Mouse (Mus musculus) midbrain, embryonic 14.5 days (tissue): Measurements from ENCODE around the gene Olfr549. TPM values are rescaled to one million over a fixed set of nuclear protein-coding genes. Genes with fewer than 3 reads are reported as not detected.

Experiments
- ATAC-seq: fragments of 200-750 bp; cut with Nextera tagmentation; 2 replicates; pipeline ENCODE4 v1.8.0; 2017; ENCODE audit warnings: moderate number of reproducible peaks, moderate library complexity; ENCODE audit not compliant: low FRiP score, low TSS enrichment
- DNase-seq: peaks from one replicate; pipeline ENCODE4 v3.0.0-alpha.2; 2015
- H3K27ac ChIP-seq: fragments of 300-500 bp; sonication (generic); replicated peaks from 2 replicates; pipeline ENCODE4 v1.5.1; 2014; ENCODE audit warnings: mild to moderate bottlenecking, low read depth, low read length, moderate library complexity
- H3K27me3 ChIP-seq: fragments of 300-500 bp; sonication (generic); 2 replicates; pipeline ENCODE4 v1.6.1; 2014; ENCODE audit warnings: low read length, control low read depth, mixed read lengths; ENCODE audit not compliant: control insufficient read depth, insufficient read depth
- H3K36me3 ChIP-seq: fragments of 300-500 bp; sonication (generic); 2 replicates; pipeline ENCODE4 v1.6.1; 2014; ENCODE audit warnings: low read length, control low read depth; ENCODE audit not compliant: control insufficient read depth, insufficient read depth
- H3K4me1 ChIP-seq: fragments of 300-500 bp; sonication (generic); 2 replicates; pipeline ENCODE4 v1.6.1; 2014; ENCODE audit warnings: mild to moderate bottlenecking, antibody characterized with exemption, low read length, control low read depth; ENCODE audit not compliant: control insufficient read depth, insufficient read depth
- H3K4me2 ChIP-seq: fragments of 300-500 bp; sonication (generic); 2 replicates; pipeline ENCODE4 v1.6.1; 2014; ENCODE audit warnings: mild to moderate bottlenecking, low read length, moderate library complexity
- H3K4me3 ChIP-seq: fragments of 300-500 bp; sonication (generic); replicated peaks from 2 replicates; pipeline ENCODE4 v1.5.1; 2014; ENCODE audit warnings: low read depth, low read length
- H3K9ac ChIP-seq: fragments of 300-500 bp; sonication (generic); replicated peaks from 2 replicates; pipeline ENCODE4 v1.6.1; 2014; ENCODE audit warnings: mild to moderate bottlenecking, low read length, moderate library complexity
- H3K9me3 ChIP-seq: fragments of 300-500 bp; sonication (generic); 2 replicates; pipeline ENCODE4 v1.6.1; 2016; ENCODE audit warnings: low read length, control low read depth, mixed read lengths; ENCODE audit not compliant: control insufficient read depth
- WGBS: fragments of 180-500 bp; shearing (Covaris S2); extraction: QIAGEN DNeasy Blood & Tissue Kit; methylation state at CpG from one replicate; pipeline ENCODE4 v1.1.7; 2014; 5-methylcytosine and 5-hydroxymethylcytosine counted together
- polyA plus RNA-seq: library from polyadenylated mRNA; unstranded; fragments of >200 nt; fragmentation: Nextera tagmentation; extraction: Ambion mirVana; gene quantifications from 2 replicates; pipeline ENCODE4 v1.2.1, GENCODE M21; 2014

Olfr549 gene
- polyA plus RNA-seq, 1 experiment from 2014 or later = not detected

- 90% methylated on average over 4 of the region's 4 CpGs for WGBS
- Histone ChIP-seq H3K9me3 (no peaks in the 10 kb centered on the region), H3K4me3 (no peak overlapping the region), H3K27me3 (no peaks in the 10 kb centered on the region), H3K9ac (no peak overlapping the region), H3K27ac (no peak overlapping the region), H3K4me1 (no peaks in the 10 kb centered on the region), H3K4me2 (no peak overlapping the region), H3K36me3 (no peaks in the 10 kb centered on the region)
- DNase-seq (no peak), ATAC-seq (no peak)
These were observed 16.5 kb downstream of the Olfr549 start for GRCm38 (mm10) chr7:102566219-102566618.

- no peaks in the 10 kb centered on the region for H3K36me3 ChIP-seq
- DNase-seq = no peak
- H3K4me2 ChIP-seq = no peak within 1 kb of the TSS
- 96% methylated on average over 8 of the region's 8 CpGs for WGBS
- no peak within 1 kb of the TSS for H3K27ac ChIP-seq
- no peak within 1 kb of the TSS for H3K9ac ChIP-seq
- H3K4me3 ChIP-seq = no peak within 1 kb of the TSS
- ATAC-seq = no peak
- H3K9me3 ChIP-seq = no peaks in the 10 kb centered on the region
- peaks cover 9% of the 10 kb centered on the region; the same call in 1 of the 2 replicates for H3K4me1 ChIP-seq
- H3K27me3 ChIP-seq = no peaks in the 10 kb centered on the region
These were observed 21.5 kb downstream of the Olfr549 start, which contains the start of gene Olfr550 for GRCm38 (mm10) chr7:102571142-102571541. Olfr550 (plus strand) TSS chr7:102571442.

GRCm38 (mm10) chr7:102573174-102573830 lies 23.6 kb downstream of the Olfr549 start:
- DNase-seq = peak; percentile 80
- peak; percentile 67; the same call in 1 of the 2 replicates for ATAC-seq
- no peak overlapping the region for H3K4me2 ChIP-seq

GRCm38 (mm10) chr7:102575998-102576397 lies 26.3 kb downstream of the Olfr549 start:
- no peaks in the 10 kb centered on the region for H3K36me3 ChIP-seq
- ATAC-seq (no peak), DNase-seq (no peak)
- H3K9ac ChIP-seq = no peak overlapping the region
- H3K27ac ChIP-seq = no peak overlapping the region
- H3K4me3 ChIP-seq = no peak overlapping the region
- H3K4me2 ChIP-seq = no peak overlapping the region
- 48% methylated on average over 6 of the region's 6 CpGs for WGBS
- no peaks in the 10 kb centered on the region for H3K9me3 ChIP-seq
- peaks cover 9% of the 10 kb centered on the region; the same call in 1 of the 2 replicates for H3K4me1 ChIP-seq
- no peaks in the 10 kb centered on the region for H3K27me3 ChIP-seq

More at GRCm38 (mm10) chr7:102573174-102573830, 23.6 kb downstream of the Olfr549 start:
- H3K27ac ChIP-seq = peak overlapping the region; percentile 45; the same call in 1 of the 2 replicates
- H3K9me3 ChIP-seq = no peaks in the 10 kb centered on the region
- no peak overlapping the region for H3K4me3 ChIP-seq
- H3K4me1 ChIP-seq = peaks cover 9% of the 10 kb centered on the region; the same call in 1 of the 2 replicates
- H3K27me3 ChIP-seq = no peaks in the 10 kb centered on the region
- H3K36me3 ChIP-seq = no peaks in the 10 kb centered on the region
- 31% methylated on average over 3 of the region's 3 CpGs for whole genome bisulfite sequencing
- H3K9ac ChIP-seq = no peak overlapping the region

GRCm38 (mm10) chr7:102591786-102592185 lies 42.1 kb downstream of the Olfr549 start, which contains the start of gene Olfr551:
Olfr551 (minus strand) TSS chr7:102591886.
- Histone ChIP-seq H3K4me2 (no peak within 1 kb of the TSS), H3K9ac (no peak within 1 kb of the TSS), H3K27me3 (no peaks in the 10 kb centered on the region), H3K4me3 (no peak within 1 kb of the TSS), H3K27ac (no peak within 1 kb of the TSS), H3K9me3 (no peaks in the 10 kb centered on the region), H3K36me3 (no peaks in the 10 kb centered on the region), H3K4me1 (no peaks in the 10 kb centered on the region)
- 96% methylated on average over 3 of the region's 3 CpGs for WGBS
- ATAC-seq (no peak), DNase-seq (no peak)

- DNase-seq = no peak
- H3K9me3 ChIP-seq = no peaks in the 10 kb centered on the region
- no peaks in the 10 kb centered on the region for H3K4me1 ChIP-seq
- no peaks in the 10 kb centered on the region for H3K36me3 ChIP-seq
- no peak for ATAC-seq
- H3K27me3 ChIP-seq = no peaks in the 10 kb centered on the region
- 81% methylated on average over 1 of the region's 1 CpGs for WGBS
- H3K27ac ChIP-seq = no peak within 1 kb of the TSS
- no peak within 1 kb of the TSS for H3K4me3 ChIP-seq
- H3K4me2 ChIP-seq = no peak within 1 kb of the TSS
- H3K9ac ChIP-seq = no peak within 1 kb of the TSS
These were observed 47.8 kb downstream of the Olfr549 start, which contains the start of gene Olfr552 for GRCm38 (mm10) chr7:102597378-102598031. Olfr552 (plus strand) TSS chr7:102597770.

Other genes starting within 250 kb of the Olfr549 start
- gene Rrm1, start 108.2 kb upstream of the Olfr549 start, polyA plus RNA-seq = 36.2 and 65.9 TPM in 2 replicates
- 0.61 and 0.74 TPM in 2 replicates for gene Olfr543, start 68.2 kb upstream of the Olfr549 start, polyA plus RNA-seq
- gene Olfr544, start 61.6 kb upstream of the Olfr549 start, polyA plus RNA-seq = 0.14 and 0.22 TPM in 2 replicates
- gene Olfr545, start 50.3 kb upstream of the Olfr549 start, polyA plus RNA-seq = 0.20 TPM in 1 of 2 replicates, not detected in the other
- gene Olfr547, start 15.1 kb upstream of the Olfr549 start, polyA plus RNA-seq = not detected in 2 replicates
- not detected in 2 replicates for gene Olfr548-ps1, start 9.0 kb upstream of the Olfr549 start, polyA plus RNA-seq
- 0.61 TPM in 1 of 2 replicates, not detected in the other for gene Trim21, start 15.6 kb downstream of the Olfr549 start, polyA plus RNA-seq
- not detected in 2 replicates for gene Olfr550, start 21.6 kb downstream of the Olfr549 start, polyA plus RNA-seq
- not detected in 2 replicates for gene Olfr551, start 42.0 kb downstream of the Olfr549 start, polyA plus RNA-seq
- not detected in 2 replicates for gene Olfr552, start 47.9 kb downstream of the Olfr549 start, polyA plus RNA-seq
- not detected in 2 replicates for gene Olfr553, start 68.3 kb downstream of the Olfr549 start, polyA plus RNA-seq
- gene Olfr554, start 88.6 kb downstream of the Olfr549 start, polyA plus RNA-seq = not detected in 2 replicates
- gene Olfr555, start 109.0 kb downstream of the Olfr549 start, polyA plus RNA-seq = not detected in 2 replicates
- gene Olfr556, start 115.0 kb downstream of the Olfr549 start, polyA plus RNA-seq = not detected in 2 replicates
- gene Trim68, start 137.5 kb downstream of the Olfr549 start, polyA plus RNA-seq = 6.5 and 8.1 TPM in 2 replicates
- not detected in 2 replicates for gene Olfr557, start 146.0 kb downstream of the Olfr549 start, polyA plus RNA-seq
- not detected in 2 replicates for gene Olfr558, start 152.3 kb downstream of the Olfr549 start, polyA plus RNA-seq
- gene Olfr33, start 169.2 kb downstream of the Olfr549 start, polyA plus RNA-seq = not detected in 2 replicates
- gene Olfr559, start 177.6 kb downstream of the Olfr549 start, polyA plus RNA-seq = not detected in 2 replicates
- gene Olfr560, start 209.5 kb downstream of the Olfr549 start, polyA plus RNA-seq = not detected in 2 replicates
- not detected in 2 replicates for gene Olfr78, start 209.6 kb downstream of the Olfr549 start, polyA plus RNA-seq
- gene Olfr561, start 221.4 kb downstream of the Olfr549 start, polyA plus RNA-seq = not detected in 2 replicates